Mouse (Mus musculus): ENCODE measurements around the gene Slco1b2. TPM values are rescaled to one million over a fixed set of nuclear protein-coding genes. Genes with fewer than 3 reads are reported as not detected.

Gene Slco1b2
- polyA plus RNA-seq, 1 experiment, result not detected

DNA sequence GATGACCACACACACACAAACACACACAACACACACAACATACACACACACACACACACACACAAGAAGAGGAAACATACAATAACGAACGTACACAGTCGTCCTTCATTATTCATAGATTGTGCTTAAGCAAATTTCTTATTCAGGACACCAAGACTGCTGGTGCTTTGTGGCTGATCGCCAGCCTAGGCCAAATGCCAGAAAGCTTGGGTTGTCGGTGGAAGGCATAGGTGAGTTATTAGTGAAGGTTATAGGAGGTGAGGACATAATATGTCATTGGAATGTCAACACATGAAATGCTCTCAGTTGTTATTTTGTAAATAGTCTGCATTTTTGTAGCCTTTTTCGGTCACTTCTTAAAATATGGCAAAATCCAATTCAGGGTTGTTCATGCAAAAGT lies 3.6 kb downstream of the Slco1b2 start:
- Histone ChIP-seq H3K36me3 (replicated peaks; ENCODE audit: low read length) (no peaks in the 10 kb centered on the region), H3K27me3 (replicated peaks) (no peaks in the 10 kb centered on the region), H3K9me3 (peaks cover 7% of the 10 kb centered on the region; the same call in 1 of the 2 replicates), H3K4me3 (replicated peaks) (no peak overlapping the region), H3K4me1 (no peaks in the 10 kb centered on the region)
- TF ChIP-seq FLI1 (IDR thresholded peaks at IDR 0.05; ENCODE audit: low read length), result no peak
- no peak for TF ChIP-seq GATA1 (IDR thresholded peaks at IDR 0.05; ENCODE audit: borderline replicate concordance, low read length)

DNA sequence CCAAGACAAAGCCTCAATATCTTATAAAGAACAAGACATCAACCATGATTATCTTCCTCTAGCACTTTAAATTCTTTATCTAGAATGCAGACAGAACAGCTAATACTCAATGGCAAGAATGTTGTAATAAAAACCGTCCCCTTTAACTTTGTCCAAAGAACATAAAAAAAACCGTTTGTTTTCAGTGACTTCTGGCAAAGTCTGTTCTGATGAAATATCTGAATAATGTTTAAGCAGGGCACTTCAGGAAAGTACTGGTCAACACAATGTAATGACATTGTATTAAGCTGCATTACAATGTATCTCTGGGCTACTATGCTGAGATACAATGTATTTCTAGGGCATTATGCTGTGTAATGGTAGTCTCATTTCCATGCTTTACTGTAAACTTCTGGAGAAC lies 5.9 kb downstream of the Slco1b2 start:
- Histone ChIP-seq H3K4me1 (no peaks in the 10 kb centered on the region), H3K4me3 (replicated peaks) (no peak overlapping the region), H3K36me3 (replicated peaks; ENCODE audit: low read length) (no peaks in the 10 kb centered on the region), H3K9me3 (peaks cover 7% of the 10 kb centered on the region; the same call in 1 of the 2 replicates), H3K27me3 (replicated peaks) (no peaks in the 10 kb centered on the region)
- TF ChIP-seq FLI1 (IDR thresholded peaks at IDR 0.05; ENCODE audit: low read length), result no peak

DNA sequence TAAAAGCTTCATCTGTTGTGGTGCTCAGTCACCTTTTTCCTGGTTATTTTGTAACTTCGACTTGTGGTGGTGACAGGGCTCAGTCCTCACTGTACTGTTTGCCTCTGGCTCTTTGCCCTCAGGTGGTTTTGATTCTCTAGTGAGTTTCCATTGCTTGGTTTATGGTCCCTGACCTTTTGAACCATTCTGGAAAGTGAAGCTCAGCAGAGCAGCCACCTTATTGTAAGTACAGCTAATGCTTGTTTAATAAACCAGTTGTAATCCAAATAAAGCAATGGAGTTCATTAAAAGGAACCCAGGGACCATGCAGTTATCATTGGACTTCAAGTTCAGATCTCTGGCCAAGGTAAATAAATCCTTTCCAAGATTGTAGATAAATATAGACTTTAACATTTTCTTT lies 11.3 kb downstream of the Slco1b2 start:
- no peak overlapping the region for H3K4me3 ChIP-seq (replicated peaks)
- no peaks in the 10 kb centered on the region for H3K27me3 ChIP-seq (replicated peaks)
- H3K4me1 ChIP-seq, result no peaks in the 10 kb centered on the region
- H3K36me3 ChIP-seq (replicated peaks; ENCODE audit: low read length), result no peaks in the 10 kb centered on the region
- H3K9me3 ChIP-seq, result peaks cover 3% of the 10 kb centered on the region; the same call in 1 of the 2 replicates
- no peak for TF ChIP-seq FLI1 (IDR thresholded peaks at IDR 0.05; ENCODE audit: low read length)
- no peak for TF ChIP-seq GATA1 (IDR thresholded peaks at IDR 0.05; ENCODE audit: borderline replicate concordance, low read length)

DNA sequence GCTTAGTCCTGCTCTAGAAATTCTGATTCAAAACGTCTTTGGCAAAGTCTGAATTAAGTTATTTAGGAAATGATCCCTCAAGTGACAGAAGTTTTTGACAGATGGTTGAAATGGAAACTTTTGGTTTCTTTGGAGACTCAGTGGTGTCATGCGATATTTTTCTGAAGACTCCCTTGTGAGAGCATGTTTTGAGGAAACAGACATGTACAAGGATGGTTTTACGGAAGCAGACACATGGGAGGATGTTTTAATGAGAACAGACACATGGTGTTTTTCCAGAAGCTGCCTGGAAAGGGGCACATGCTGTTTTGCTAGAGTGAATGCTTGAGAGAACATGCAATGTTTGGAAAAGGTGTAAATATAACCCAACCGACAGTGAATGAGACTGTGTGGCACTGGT lies 57.7 kb downstream of the Slco1b2 start:
- Histone ChIP-seq H3K9me3 (no peaks in the 10 kb centered on the region; the same call in 1 of the 2 replicates), H3K27me3 (replicated peaks) (no peaks in the 10 kb centered on the region), H3K4me1 (no peaks in the 10 kb centered on the region), H3K36me3 (replicated peaks; ENCODE audit: low read length) (no peaks in the 10 kb centered on the region), H3K4me3 (replicated peaks) (no peak overlapping the region)
- TF ChIP-seq GATA1 (IDR thresholded peaks at IDR 0.05; ENCODE audit: borderline replicate concordance, low read length), result no peak
- no peak for TF ChIP-seq FLI1 (IDR thresholded peaks at IDR 0.05; ENCODE audit: low read length)

DNA sequence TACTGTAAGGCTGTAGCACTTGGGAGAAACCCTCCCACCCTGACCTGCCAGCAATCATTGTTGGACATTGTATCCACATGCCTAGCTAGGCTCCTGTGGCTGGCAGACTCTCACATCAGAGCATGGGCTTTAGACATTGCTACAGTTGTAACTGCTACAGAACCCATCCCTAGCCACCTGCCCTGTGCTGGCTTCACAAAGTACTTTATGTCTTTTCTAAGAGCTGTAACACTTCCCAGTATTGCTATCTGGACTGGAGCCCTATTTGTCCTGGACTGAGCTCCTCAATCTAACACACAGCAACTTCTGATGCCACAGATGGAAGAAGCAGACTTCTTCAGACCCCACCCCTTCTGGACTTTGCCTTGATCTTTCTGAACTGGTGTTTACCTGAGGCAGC lies 61.9 kb downstream of the Slco1b2 start:
- no peak for TF ChIP-seq GATA1 (IDR thresholded peaks at IDR 0.05; ENCODE audit: borderline replicate concordance, low read length)
- no peak for TF ChIP-seq FLI1 (IDR thresholded peaks at IDR 0.05; ENCODE audit: low read length)
- Histone ChIP-seq H3K4me1 (no peaks in the 10 kb centered on the region), H3K36me3 (replicated peaks; ENCODE audit: low read length) (no peaks in the 10 kb centered on the region), H3K9me3 (peaks cover 3% of the 10 kb centered on the region; the same call in 1 of the 2 replicates), H3K27me3 (replicated peaks) (no peaks in the 10 kb centered on the region), H3K4me3 (replicated peaks) (no peak overlapping the region)

Other genes starting within 250 kb of the Slco1b2 start
- not detected in 2 replicates for gene Slco1c1, start 105.2 kb upstream of the Slco1b2 start, polyA plus RNA-seq (2012; ENCODE audit: insufficient read depth, low replicate concordance)
- not detected in 2 replicates for gene Gm5724, start 144.3 kb downstream of the Slco1b2 start, polyA plus RNA-seq (2012; ENCODE audit: insufficient read depth, low replicate concordance)
- gene Slco1a4, start 226.7 kb downstream of the Slco1b2 start, polyA plus RNA-seq (2012; ENCODE audit: insufficient read depth, low replicate concordance), result not detected in 2 replicates

Measured in megakaryocyte, embryonic 14.5 days (primary cell).